Mouse (Mus musculus): ENCODE results near the gene Smco3.
"Not testable (repeated sequence)": the region's sequence is repeated elsewhere in the genome, so short reads cannot be mapped to it uniquely, and the experiment has no call there.

Smco3 gene

GRCm38 (mm10) chr6:136835352-136835751, at the start of gene Smco3:
Gene Smco3, minus strand, starts transcription at chr6:136835452.
- DNase-seq, result no peak

GRCm38 (mm10) chr6:136884766-136885165, 49.5 kb upstream of the Smco3 start:
- DNase-seq, result not testable (repeated sequence)

GRCm38 (mm10) chr6:136883961-136884360, 48.7 kb upstream of the Smco3 start:
- no peak for DNase-seq

GRCm38 (mm10) chr6:136883431-136883915, 48.2 kb upstream of the Smco3 start:
- peak; percentile 27 for DNase-seq

GRCm38 (mm10) chr6:136881678-136882077, 46.4 kb upstream of the Smco3 start:
- peak; percentile 15 for DNase-seq

GRCm38 (mm10) chr6:136875670-136876069, 40.4 kb upstream of the Smco3 start, which contains the start of gene Mgp:
Gene Mgp, minus strand, starts transcription at chr6:136875823.
- peak; percentile 63 for DNase-seq

- peak; percentile 31 for DNase-seq
Measured at GRCm38 (mm10) chr6:136874599-136874998, 39.3 kb upstream of the Smco3 start.

- no peak for DNase-seq
Measured at GRCm38 (mm10) chr6:136868921-136869320, 33.7 kb upstream of the Smco3 start.

- DNase-seq, result no peak
Measured at GRCm38 (mm10) chr6:136866150-136866549, 30.9 kb upstream of the Smco3 start.

- DNase-seq, result no peak
Measured at GRCm38 (mm10) chr6:136865360-136865759, 30.1 kb upstream of the Smco3 start.

- DNase-seq, result peak; percentile 70
Measured at GRCm38 (mm10) chr6:136861020-136861419, 25.8 kb upstream of the Smco3 start.

GRCm38 (mm10) chr6:136858420-136858819, 23.2 kb upstream of the Smco3 start:
- DNase-seq, result no peak

- DNase-seq, result peak; percentile 68
Measured at GRCm38 (mm10) chr6:136857873-136858260, 22.6 kb upstream of the Smco3 start.

GRCm38 (mm10) chr6:136857186-136857872, 22.1 kb upstream of the Smco3 start, which contains the start of gene Art4:
Gene Art4, minus strand, starts transcription at chr6:136857733.
- DNase-seq, result peak; percentile 49

GRCm38 (mm10) chr6:136856071-136856636, 20.9 kb upstream of the Smco3 start:
- DNase-seq, result peak; percentile 60

- no peak for DNase-seq
Measured at GRCm38 (mm10) chr6:136855183-136855582, 19.9 kb upstream of the Smco3 start.

GRCm38 (mm10) chr6:136854361-136854781, 19.1 kb upstream of the Smco3 start:
- DNase-seq, result no peak

- no peak for DNase-seq
Measured at GRCm38 (mm10) chr6:136852762-136853161, 17.5 kb upstream of the Smco3 start.

GRCm38 (mm10) chr6:136852348-136852747, 17.1 kb upstream of the Smco3 start:
- no peak for DNase-seq

- DNase-seq, result no peak
Measured at GRCm38 (mm10) chr6:136850267-136850666, 15.0 kb upstream of the Smco3 start.

GRCm38 (mm10) chr6:136848971-136849370, 13.7 kb upstream of the Smco3 start:
- DNase-seq, result no peak

- no peak for DNase-seq
Measured at GRCm38 (mm10) chr6:136848399-136848798, 13.1 kb upstream of the Smco3 start.

- DNase-seq, result peak; percentile 77
Measured at GRCm38 (mm10) chr6:136847790-136848189, 12.5 kb upstream of the Smco3 start.

GRCm38 (mm10) chr6:136847267-136847666, 12.0 kb upstream of the Smco3 start:
- DNase-seq, result no peak
